Mouse (Mus musculus) spleen, adult 2 months (tissue): ENCODE measurements around the gene Rnaseh2a. TPM values are rescaled to one million over a fixed set of nuclear protein-coding genes. Genes with fewer than 3 reads are reported as not detected.

ENCODE experiments used
- DNase-seq, 2 experiments: peaks; one replicate each; pipeline versions ENCODE4 v3.0.0 to v3.0.0-alpha.2; 2012 to 2021; ENCODE audit warnings: low spot score in 2 of 2, low read depth in 1 of 2
- H3K27ac ChIP-seq: fragments of 200-500 bp; 2 replicates; pipeline ENCODE4 v1.5.1; 2012; ENCODE audit warnings: low read length, inconsistent platforms; ENCODE audit not compliant: insufficient read depth
- H3K27me3 ChIP-seq: fragments of 200-500 bp; 2 replicates; pipeline ENCODE4 v1.6.1; 2012; ENCODE audit warnings: mild to moderate bottlenecking, moderate library complexity, low read length, inconsistent platforms; ENCODE audit not compliant: control insufficient read depth, insufficient read depth
- H3K36me3 ChIP-seq: fragments of 200-500 bp; 2 replicates; pipeline ENCODE4 v1.6.1; 2012; ENCODE audit warnings: mild to moderate bottlenecking, low read length, inconsistent platforms; ENCODE audit not compliant: control insufficient read depth, insufficient read depth
- H3K4me1 ChIP-seq: fragments of 200-500 bp; 2 replicates; pipeline ENCODE4 v1.6.1; 2011; ENCODE audit warnings: inconsistent platforms; ENCODE audit not compliant: control insufficient read depth, insufficient read depth, insufficient read length
- H3K4me3 ChIP-seq: fragments of 200-500 bp; 2 replicates; pipeline ENCODE4 v1.5.1; 2011; ENCODE audit warnings: mild to moderate bottlenecking, inconsistent platforms; ENCODE audit not compliant: insufficient read depth, insufficient read length; ENCODE audit errors: extremely low read depth
- CTCF ChIP-seq: fragments of 200-500 bp; IDR thresholded peaks from 2 replicates; pipeline ENCODE4 v1.5.1; 2011; ENCODE audit warnings: mild to moderate bottlenecking, inconsistent platforms; ENCODE audit not compliant: insufficient read depth, insufficient read length, insufficient replicate concordance; ENCODE audit errors: extremely low read depth
- POLR2A ChIP-seq: fragments of 200-500 bp; IDR thresholded peaks from 2 replicates; pipeline ENCODE4 v1.6.1; 2011; ENCODE audit warnings: low read depth, low read length, inconsistent platforms
- WGBS: fragments of 180-500 bp; shearing (Covaris S2); methylation state at CpG from one replicate; pipeline ENCODE4 v1.1.7; 2018; 5-methylcytosine and 5-hydroxymethylcytosine counted together
- polyA plus RNA-seq: library from polyadenylated mRNA; depleted of rRNA; stranded (reverse); fragments of >200 nt; gene quantifications from 2 replicates; pipeline ENCODE4 v1.2.3, GENCODE M21; 2012

The Rnaseh2a gene
- polyA plus RNA-seq, 1 experiment: 34.2 TPM

- no peak overlapping the region for H3K4me3 ChIP-seq
- no peak for TF ChIP-seq CTCF
- no peak for TF ChIP-seq POLR2A
These were observed 24.9 kb downstream of the Rnaseh2a start for GRCm38 (mm10) chr8:84944478-84945160.

GRCm38 (mm10) chr8:84943699-84944098 lies 25.9 kb downstream of the Rnaseh2a start:
- Histone ChIP-seq H3K4me3 (no peak overlapping the region), H3K4me1 (peaks cover 4% of the 10 kb centered on the region), H3K36me3 (no peaks in the 10 kb centered on the region), H3K27me3 (peaks cover 22% of the 10 kb centered on the region), H3K27ac (no peak overlapping the region)
- no peak for TF ChIP-seq CTCF
- no peak for TF ChIP-seq POLR2A
- WGBS: 41% methylated on average over 4 of the region's 4 CpGs
- no peak for DNase-seq

More at GRCm38 (mm10) chr8:84944478-84945160, 24.9 kb downstream of the Rnaseh2a start:
- WGBS: 8% methylated on average over 26 of the region's 26 CpGs
- H3K4me1 ChIP-seq: peaks cover 4% of the 10 kb centered on the region
- no peaks in the 10 kb centered on the region for H3K36me3 ChIP-seq
- H3K27me3 ChIP-seq: peaks cover 22% of the 10 kb centered on the region
- H3K27ac ChIP-seq: no peak overlapping the region
- DNase-seq: no peak

- peaks cover 14% of the 10 kb centered on the region for H3K27me3 ChIP-seq
These were observed 31.7 kb downstream of the Rnaseh2a start for GRCm38 (mm10) chr8:84937620-84938485.

GRCm38 (mm10) chr8:84936962-84937546 lies 32.5 kb downstream of the Rnaseh2a start, which contains the start of gene Mast1:
Mast1 (minus strand) TSS chr8:84937359.
- DNase-seq: peak in 1 of 2 experiments; percentile 46
- no peaks in the 10 kb centered on the region for H3K36me3 ChIP-seq
- H3K27ac ChIP-seq: no peak within 1 kb of the TSS
- H3K27me3 ChIP-seq: peaks cover 14% of the 10 kb centered on the region
- 2% methylated on average over 44 of the region's 50 CpGs for WGBS
- peak within 1 kb of the TSS; percentile 47; the same call in 1 of the 2 replicates for H3K4me3 ChIP-seq
- H3K4me1 ChIP-seq: peaks cover 8% of the 10 kb centered on the region; the same call in 1 of the 2 replicates
- TF ChIP-seq CTCF: peak; percentile 63
- TF ChIP-seq POLR2A: no peak

More at GRCm38 (mm10) chr8:84937620-84938485, 31.7 kb downstream of the Rnaseh2a start:
- H3K4me3 ChIP-seq: no peak overlapping the region
- H3K36me3 ChIP-seq: no peaks in the 10 kb centered on the region
- TF ChIP-seq CTCF (no peak), POLR2A (no peak)
- peaks cover 8% of the 10 kb centered on the region; the same call in 1 of the 2 replicates for H3K4me1 ChIP-seq
- H3K27ac ChIP-seq: no peak overlapping the region
- 60% methylated on average over 13 of the region's 13 CpGs for WGBS
- DNase-seq: no peak

GRCm38 (mm10) chr8:84936041-84936961 lies 33.3 kb downstream of the Rnaseh2a start:
- no peak overlapping the region for H3K4me3 ChIP-seq
- WGBS: 24% methylated on average over 23 of the region's 23 CpGs
- peaks cover 14% of the 10 kb centered on the region for H3K27me3 ChIP-seq
- H3K36me3 ChIP-seq: no peaks in the 10 kb centered on the region
- H3K27ac ChIP-seq: no peak overlapping the region
- DNase-seq: no peak
- no peak for TF ChIP-seq POLR2A
- TF ChIP-seq CTCF: no peak
- peaks cover 8% of the 10 kb centered on the region; the same call in 1 of the 2 replicates for H3K4me1 ChIP-seq

GRCm38 (mm10) chr8:84935489-84935888 lies 34.1 kb downstream of the Rnaseh2a start:
- peaks cover 8% of the 10 kb centered on the region; the same call in 1 of the 2 replicates for H3K4me1 ChIP-seq
- no peak for TF ChIP-seq POLR2A
- TF ChIP-seq CTCF: no peak
- H3K27ac ChIP-seq: no peak overlapping the region
- H3K27me3 ChIP-seq: peaks cover 14% of the 10 kb centered on the region
- H3K36me3 ChIP-seq: no peaks in the 10 kb centered on the region
- DNase-seq: no peak
- no peak overlapping the region for H3K4me3 ChIP-seq
- WGBS: 5% methylated on average over 14 of the region's 14 CpGs
